Mouse (Mus musculus) hindbrain, embryonic 13.5 days (tissue): Measurements from ENCODE around the gene Clpb. TPM values are rescaled to one million over a fixed set of nuclear protein-coding genes. Genes with fewer than 3 reads are reported as not detected.
"Not testable (repeated sequence)": the region's sequence is repeated elsewhere in the genome, so short reads cannot be mapped to it uniquely, and the experiment has no call there.

Experiments used
- ATAC-seq: fragments of 200-750 bp; cut with Nextera tagmentation; 2 replicates; pipeline ENCODE4 v1.8.0; 2017; ENCODE audit warnings: moderate TSS enrichment; ENCODE audit not compliant: low FRiP score
- H3K27ac ChIP-seq: fragments of 300-500 bp; sonication (generic); 2 replicates; pipeline ENCODE4 v1.5.1; 2015; ENCODE audit warnings: inconsistent platforms, mild to moderate bottlenecking, moderate library complexity
- H3K27me3 ChIP-seq: fragments of 300-500 bp; sonication (generic); 2 replicates; pipeline ENCODE4 v1.6.1; 2015; ENCODE audit warnings: mild to moderate bottlenecking, inconsistent platforms
- H3K36me3 ChIP-seq: fragments of 300-500 bp; sonication (generic); 2 replicates; pipeline ENCODE4 v1.6.1; 2015; ENCODE audit warnings: mild to moderate bottlenecking, inconsistent platforms
- H3K4me1 ChIP-seq: fragments of 300-500 bp; sonication (generic); replicated peaks from 2 replicates; pipeline ENCODE4 v1.6.1; 2015; ENCODE audit warnings: inconsistent platforms
- H3K4me2 ChIP-seq: fragments of 300-500 bp; sonication (generic); 2 replicates; pipeline ENCODE4 v1.6.1; 2015; ENCODE audit warnings: inconsistent platforms, mild to moderate bottlenecking, moderate library complexity
- H3K4me3 ChIP-seq: fragments of 300-500 bp; sonication (generic); 2 replicates; pipeline ENCODE4 v1.5.1; 2015; ENCODE audit warnings: mild to moderate bottlenecking, inconsistent platforms
- H3K9ac ChIP-seq: fragments of 300-500 bp; sonication (generic); 2 replicates; pipeline ENCODE4 v1.6.1; 2015; ENCODE audit warnings: mild to moderate bottlenecking, inconsistent platforms
- H3K9me3 ChIP-seq: fragments of 300-500 bp; sonication (generic); 2 replicates; pipeline ENCODE4 v1.6.1; 2016; ENCODE audit warnings: inconsistent platforms
- WGBS: fragments of 180-500 bp; shearing (Covaris S2); methylation state at CpG from one replicate; pipeline ENCODE4 v1.1.7; 2015; 5-methylcytosine and 5-hydroxymethylcytosine counted together
- polyA plus RNA-seq: library from polyadenylated mRNA; unstranded; fragments of >200 nt; fragmentation: Nextera tagmentation; extraction: Ambion mirVana; gene quantifications from 2 replicates; pipeline ENCODE4 v1.2.1, GENCODE M21; 2015

Clpb gene
- polyA plus RNA-seq = 34.0 and 34.6 TPM in 2 replicates

GRCm38 (mm10) chr7:101663514-101664159, at the start of gene Clpb:
Gene Clpb (plus strand): TSS chr7:101663633.
- ATAC-seq = peak; percentile 98
- H3K9ac ChIP-seq = peak within 1 kb of the TSS; percentile 65
- peak within 1 kb of the TSS; percentile 62 for H3K4me2 ChIP-seq
- WGBS = 1% methylated on average over 49 of the region's 49 CpGs
- no peaks in the 10 kb centered on the region for H3K27me3 ChIP-seq
- H3K36me3 ChIP-seq = no peaks in the 10 kb centered on the region
- H3K4me1 ChIP-seq = peaks cover 34% of the 10 kb centered on the region
- no peaks in the 10 kb centered on the region for H3K9me3 ChIP-seq
- peak within 1 kb of the TSS; percentile 62 for H3K4me3 ChIP-seq
- H3K27ac ChIP-seq = peak within 1 kb of the TSS; percentile 71

GRCm38 (mm10) chr7:101615406-101615805, 48.0 kb upstream of the Clpb start:
- H3K4me2 ChIP-seq = no peak overlapping the region
- H3K27me3 ChIP-seq = no peaks in the 10 kb centered on the region
- H3K9me3 ChIP-seq = no peaks in the 10 kb centered on the region
- H3K27ac ChIP-seq = no peak overlapping the region
- ATAC-seq = no peak
- H3K4me3 ChIP-seq = no peak overlapping the region
- WGBS = 80% methylated on average over 7 of the region's 7 CpGs
- no peaks in the 10 kb centered on the region for H3K4me1 ChIP-seq
- H3K36me3 ChIP-seq = no peaks in the 10 kb centered on the region
- no peak overlapping the region for H3K9ac ChIP-seq

- Histone ChIP-seq H3K4me3 (no peak overlapping the region), H3K27me3 (no peaks in the 10 kb centered on the region), H3K4me2 (no peak overlapping the region), H3K9me3 (no peaks in the 10 kb centered on the region), H3K9ac (no peak overlapping the region), H3K27ac (no peak overlapping the region), H3K36me3 (no peaks in the 10 kb centered on the region), H3K4me1 (no peaks in the 10 kb centered on the region)
- ATAC-seq = no peak
- WGBS = 89% methylated on average over 6 of the region's 6 CpGs
These were observed 47.1 kb upstream of the Clpb start for GRCm38 (mm10) chr7:101616136-101616835.

- ATAC-seq = no peak
- no peak overlapping the region for H3K27ac ChIP-seq
- H3K9ac ChIP-seq = no peak overlapping the region
- H3K4me1 ChIP-seq = no peaks in the 10 kb centered on the region
- no peaks in the 10 kb centered on the region for H3K9me3 ChIP-seq
- H3K27me3 ChIP-seq = no peaks in the 10 kb centered on the region
- no peak overlapping the region for H3K4me2 ChIP-seq
- H3K4me3 ChIP-seq = no peak overlapping the region
- no peaks in the 10 kb centered on the region for H3K36me3 ChIP-seq
- WGBS = 67% methylated on average over 10 of the region's 10 CpGs
These were observed 45.8 kb upstream of the Clpb start for GRCm38 (mm10) chr7:101617438-101618165.

- no peak for ATAC-seq
- no peaks in the 10 kb centered on the region for H3K36me3 ChIP-seq
- 84% methylated on average over 7 of the region's 7 CpGs for WGBS
These were observed 45.2 kb upstream of the Clpb start for GRCm38 (mm10) chr7:101618273-101618672.

GRCm38 (mm10) chr7:101620373-101620772, 43.1 kb upstream of the Clpb start:
- H3K4me2 ChIP-seq = no peak overlapping the region
- no peak overlapping the region for H3K4me3 ChIP-seq
- H3K27ac ChIP-seq = no peak overlapping the region
- WGBS = 27% methylated on average over 4 of the region's 4 CpGs
- peaks cover 16% of the 10 kb centered on the region for H3K4me1 ChIP-seq
- no peak for ATAC-seq
- no peaks in the 10 kb centered on the region for H3K27me3 ChIP-seq
- no peak overlapping the region for H3K9ac ChIP-seq
- H3K9me3 ChIP-seq = no peaks in the 10 kb centered on the region
- no peaks in the 10 kb centered on the region for H3K36me3 ChIP-seq

More at GRCm38 (mm10) chr7:101618273-101618672, 45.2 kb upstream of the Clpb start:
- Histone ChIP-seq H3K27me3 (no peaks in the 10 kb centered on the region), H3K9ac (no peak overlapping the region), H3K27ac (no peak overlapping the region), H3K9me3 (no peaks in the 10 kb centered on the region), H3K4me2 (no peak overlapping the region), H3K4me1 (peaks cover 4% of the 10 kb centered on the region; the same call in 1 of the 2 replicates), H3K4me3 (no peak overlapping the region)

- H3K4me3 ChIP-seq, ATAC-seq, H3K9me3 ChIP-seq, H3K9ac ChIP-seq, H3K36me3 ChIP-seq, H3K27ac ChIP-seq, H3K27me3 ChIP-seq, H3K4me2 ChIP-seq: not testable (repeated sequence)
- peaks cover 16% of the 10 kb centered on the region for H3K4me1 ChIP-seq
- 90% methylated on average over 4 of the region's 4 CpGs for WGBS
These were observed 41.6 kb upstream of the Clpb start for GRCm38 (mm10) chr7:101621861-101622260.

GRCm38 (mm10) chr7:101624283-101624682, 39.1 kb upstream of the Clpb start:
- WGBS = 65% methylated on average over 6 of the region's 6 CpGs
- H3K9me3 ChIP-seq = no peaks in the 10 kb centered on the region
- ATAC-seq = no peak

GRCm38 (mm10) chr7:101627166-101627565, 36.3 kb upstream of the Clpb start:
- H3K9me3 ChIP-seq, H3K9ac ChIP-seq, H3K27me3 ChIP-seq, H3K4me2 ChIP-seq, H3K4me3 ChIP-seq, ATAC-seq, H3K27ac ChIP-seq, H3K36me3 ChIP-seq: not testable (repeated sequence)
- WGBS = 65% methylated on average over 7 of the region's 7 CpGs
- H3K4me1 ChIP-seq = peaks cover 16% of the 10 kb centered on the region

More at GRCm38 (mm10) chr7:101624283-101624682, 39.1 kb upstream of the Clpb start:
- peaks cover 16% of the 10 kb centered on the region for H3K4me1 ChIP-seq
- H3K4me2 ChIP-seq = no peak overlapping the region
- no peak overlapping the region for H3K4me3 ChIP-seq
- no peaks in the 10 kb centered on the region for H3K36me3 ChIP-seq
- H3K9ac ChIP-seq = no peak overlapping the region
- H3K27me3 ChIP-seq = no peaks in the 10 kb centered on the region
- peak overlapping the region; percentile 23; the same call in 1 of the 2 replicates for H3K27ac ChIP-seq

GRCm38 (mm10) chr7:101628481-101628880, 35.0 kb upstream of the Clpb start:
- H3K36me3 ChIP-seq = no peaks in the 10 kb centered on the region
- no peak overlapping the region for H3K4me2 ChIP-seq
- H3K9me3 ChIP-seq = no peaks in the 10 kb centered on the region
- no peak for ATAC-seq
- no peak overlapping the region for H3K27ac ChIP-seq
- H3K27me3 ChIP-seq = no peaks in the 10 kb centered on the region
- peaks cover 11% of the 10 kb centered on the region for H3K4me1 ChIP-seq
- no peak overlapping the region for H3K9ac ChIP-seq
- no peak overlapping the region for H3K4me3 ChIP-seq
- WGBS = 43% methylated on average over 2 of the region's 2 CpGs

GRCm38 (mm10) chr7:101633629-101634177, 29.7 kb upstream of the Clpb start:
- Histone ChIP-seq H3K4me1 (no peaks in the 10 kb centered on the region), H3K9me3 (no peaks in the 10 kb centered on the region), H3K4me2 (no peak overlapping the region), H3K9ac (no peak overlapping the region), H3K27me3 (no peaks in the 10 kb centered on the region), H3K36me3 (no peaks in the 10 kb centered on the region), H3K4me3 (no peak overlapping the region), H3K27ac (no peak overlapping the region)
- WGBS = 75% methylated on average over 8 of the region's 8 CpGs
- no peak for ATAC-seq

- no peaks in the 10 kb centered on the region for H3K27me3 ChIP-seq
- no peak overlapping the region for H3K9ac ChIP-seq
- H3K27ac ChIP-seq = no peak overlapping the region
- ATAC-seq = no peak
- H3K36me3 ChIP-seq = no peaks in the 10 kb centered on the region
- no peaks in the 10 kb centered on the region for H3K9me3 ChIP-seq
- H3K4me3 ChIP-seq = no peak overlapping the region
- no peaks in the 10 kb centered on the region for H3K4me1 ChIP-seq
- H3K4me2 ChIP-seq = no peak overlapping the region
- 91% methylated on average over 4 of the region's 4 CpGs for WGBS
These were observed 28.9 kb upstream of the Clpb start for GRCm38 (mm10) chr7:101634513-101634912.
